Mouse (Mus musculus) liver, embryonic 14.5 days (tissue): ENCODE measurements at regions not wholly inside any gene's neighbourhood (a gene's known extent, or its start where the extent isn't known, plus 50 kb on each side); places are given as distances from the start of the nearest gene placed in this dataset.

Experiments used
- CTCF ChIP-seq: IDR thresholded peaks from 2 replicates; pipeline ENCODE4 v1.5.1; 2016; ENCODE audit warnings: antibody characterized with exemption, low read depth, control low read depth
- EP300 ChIP-seq: IDR thresholded peaks from 2 replicates; pipeline ENCODE4 v1.6.1; 2016; ENCODE audit warnings: antibody characterized with exemption, low read depth

DNA sequence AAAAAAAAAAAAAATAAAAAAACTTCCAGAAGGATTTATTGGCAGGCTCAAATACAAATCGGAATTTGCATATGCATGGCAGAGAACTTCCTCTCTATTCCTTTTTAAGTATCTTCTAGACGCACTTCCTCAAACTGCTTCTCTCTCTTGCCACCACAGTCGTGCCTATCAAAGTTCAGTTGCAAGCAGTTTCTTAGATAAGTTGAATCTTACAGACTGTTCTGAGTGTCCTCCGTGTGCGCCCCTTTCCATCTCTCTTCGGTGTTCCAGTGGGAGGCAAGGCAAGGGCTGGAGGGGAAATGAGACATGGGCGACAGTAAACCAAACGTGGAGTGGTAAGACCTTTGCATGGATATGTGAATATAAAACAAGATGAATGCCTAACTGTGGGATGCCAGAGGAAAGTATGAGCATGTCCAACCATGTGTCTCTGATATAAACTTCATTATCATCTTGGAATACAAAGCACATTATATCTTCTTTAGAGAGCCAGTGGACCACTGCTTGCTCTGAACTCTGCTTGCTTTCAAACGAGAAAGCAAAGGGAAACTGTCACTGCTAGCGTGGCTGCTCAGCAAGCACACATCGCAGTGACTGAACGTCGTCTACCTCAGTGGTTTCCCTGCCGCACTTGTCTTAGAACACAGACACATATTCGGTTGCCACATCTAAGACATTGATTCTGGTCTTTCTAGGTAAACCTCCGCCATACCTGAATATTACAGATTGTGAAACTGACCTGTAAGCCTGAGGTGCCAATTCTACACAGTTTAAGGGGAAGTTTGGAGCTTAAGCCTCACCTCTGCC lies 81.5 kb upstream of the Hmcn1 start:
- TF ChIP-seq EP300 (no peak), CTCF (no peak)
